Mouse (Mus musculus) lung, postnatal 0 days (tissue): Measurements from ENCODE around the gene Epb41l3. TPM values are rescaled to one million over a fixed set of nuclear protein-coding genes. Genes with fewer than 3 reads are reported as not detected.

ENCODE experiments used
- ATAC-seq: fragments of 200-750 bp; cut with Nextera tagmentation; 2 replicates; pipeline ENCODE4 v1.8.0; 2017; ENCODE audit warnings: moderate library complexity
- DNase-seq: peaks from one replicate; pipeline ENCODE4 v3.0.0-alpha.2; 2016; ENCODE audit warnings: low spot score
- H3K27ac ChIP-seq: fragments of 300-500 bp; sonication (generic); 2 replicates; pipeline ENCODE4 v1.5.1; 2014; ENCODE audit warnings: antibody characterized with exemption, mild to moderate bottlenecking, low read length, mixed read lengths
- H3K27me3 ChIP-seq: fragments of 300-500 bp; sonication (generic); replicated peaks from 2 replicates; pipeline ENCODE4 v1.6.1; 2014; ENCODE audit warnings: low read length, mixed read lengths; ENCODE audit not compliant: insufficient read depth
- H3K36me3 ChIP-seq: fragments of 300-500 bp; sonication (generic); 2 replicates; pipeline ENCODE4 v1.6.1; 2014; ENCODE audit warnings: low read length, mixed read lengths; ENCODE audit not compliant: insufficient read depth
- H3K4me1 ChIP-seq: fragments of 300-500 bp; sonication (generic); 2 replicates; pipeline ENCODE4 v1.6.1; 2014; ENCODE audit warnings: antibody characterized with exemption, low read depth, low read length, mixed read lengths; ENCODE audit not compliant: insufficient read depth
- H3K4me2 ChIP-seq: fragments of 300-500 bp; sonication (generic); replicated peaks from 2 replicates; pipeline ENCODE4 v1.6.1; 2014; ENCODE audit warnings: low read depth, mild to moderate bottlenecking, low read length, moderate library complexity, mixed read lengths
- H3K4me3 ChIP-seq: fragments of 300-500 bp; sonication (generic); 2 replicates; pipeline ENCODE4 v1.5.1; 2014; ENCODE audit warnings: low read depth, low read length
- H3K9ac ChIP-seq: fragments of 300-500 bp; sonication (generic); replicated peaks from 2 replicates; pipeline ENCODE4 v1.6.1; 2014; ENCODE audit warnings: low read depth, mild to moderate bottlenecking
- H3K9me3 ChIP-seq: fragments of 300-500 bp; sonication (generic); 2 replicates; pipeline ENCODE4 v1.6.1; 2016; ENCODE audit warnings: low read length, mixed read lengths
- CTCF ChIP-seq: IDR thresholded peaks from 2 replicates; pipeline ENCODE4 v1.5.1; 2016; ENCODE audit warnings: antibody characterized with exemption, mild to moderate bottlenecking
- EP300 ChIP-seq: IDR thresholded peaks from 2 replicates; pipeline ENCODE4 v1.6.1; 2016; ENCODE audit warnings: antibody characterized with exemption, mild to moderate bottlenecking, control low read depth
- whole genome bisulfite sequencing: fragments of 180-500 bp; shearing (Covaris S2); extraction: QIAGEN DNeasy Blood & Tissue Kit; methylation state at CpG from one replicate; pipeline ENCODE4 v1.1.7; 2014; 5-methylcytosine and 5-hydroxymethylcytosine counted together
- polyA plus RNA-seq: library from polyadenylated mRNA; unstranded; fragments of >200 nt; fragmentation: Nextera tagmentation; extraction: Ambion mirVana; gene quantifications from 2 replicates; pipeline ENCODE4 v1.2.1, GENCODE M21; 2015

Epb41l3 gene
- polyA plus RNA-seq, 1 experiment from 2014 or later: 10.0 TPM

GRCm38 (mm10) chr17:69231360-69231759 lies 155.9 kb downstream of the Epb41l3 start:
- H3K4me1 ChIP-seq: no peaks in the 10 kb centered on the region
- no peaks in the 10 kb centered on the region for H3K36me3 ChIP-seq
- ATAC-seq (no peak), DNase-seq (no peak)
- no peak overlapping the region for H3K4me3 ChIP-seq
- TF ChIP-seq EP300 (no peak), CTCF (no peak)
- H3K27ac ChIP-seq: no peak overlapping the region
- no peak overlapping the region for H3K4me2 ChIP-seq
- H3K9me3 ChIP-seq: no peaks in the 10 kb centered on the region
- 80% methylated on average over 5 of the region's 5 CpGs for WGBS
- H3K27me3 ChIP-seq: no peaks in the 10 kb centered on the region
- no peak overlapping the region for H3K9ac ChIP-seq

- no peak overlapping the region for H3K4me2 ChIP-seq
- H3K4me1 ChIP-seq: no peaks in the 10 kb centered on the region
- no peaks in the 10 kb centered on the region for H3K27me3 ChIP-seq
- no peak overlapping the region for H3K9ac ChIP-seq
- H3K36me3 ChIP-seq: no peaks in the 10 kb centered on the region
- no peak for TF ChIP-seq CTCF
- no peak for TF ChIP-seq EP300
- no peak for DNase-seq
- H3K27ac ChIP-seq: no peak overlapping the region
- H3K9me3 ChIP-seq: no peaks in the 10 kb centered on the region
- 96% methylated on average over 3 of the region's 3 CpGs for WGBS
- ATAC-seq: no peak
- no peak overlapping the region for H3K4me3 ChIP-seq
Measured at GRCm38 (mm10) chr17:69237172-69237571, 161.7 kb downstream of the Epb41l3 start.

GRCm38 (mm10) chr17:69238810-69239373 lies 163.4 kb downstream of the Epb41l3 start:
- Histone ChIP-seq H3K27me3 (no peaks in the 10 kb centered on the region), H3K4me2 (no peak overlapping the region), H3K9ac (no peak overlapping the region), H3K4me3 (no peak overlapping the region), H3K27ac (no peak overlapping the region), H3K36me3 (no peaks in the 10 kb centered on the region), H3K4me1 (no peaks in the 10 kb centered on the region), H3K9me3 (no peaks in the 10 kb centered on the region)
- TF ChIP-seq CTCF (no peak), EP300 (no peak)
- DNase-seq (no peak), ATAC-seq (no peak)
- WGBS: 92% methylated on average over 4 of the region's 4 CpGs

GRCm38 (mm10) chr17:69239423-69239822 lies 163.9 kb downstream of the Epb41l3 start:
- ATAC-seq: no peak
- Histone ChIP-seq H3K4me3 (no peak overlapping the region), H3K27ac (no peak overlapping the region), H3K36me3 (no peaks in the 10 kb centered on the region), H3K9ac (no peak overlapping the region), H3K4me2 (no peak overlapping the region), H3K9me3 (no peaks in the 10 kb centered on the region), H3K4me1 (no peaks in the 10 kb centered on the region), H3K27me3 (no peaks in the 10 kb centered on the region)
- DNase-seq: no peak
- no peak for TF ChIP-seq EP300
- TF ChIP-seq CTCF: no peak
- WGBS: 90% methylated on average over 6 of the region's 6 CpGs

GRCm38 (mm10) chr17:69255834-69256233 lies 180.4 kb downstream of the Epb41l3 start:
- no peaks in the 10 kb centered on the region for H3K36me3 ChIP-seq
- 61% methylated on average over 9 of the region's 9 CpGs for WGBS
- H3K9ac ChIP-seq: no peak overlapping the region
- H3K9me3 ChIP-seq: no peaks in the 10 kb centered on the region
- ATAC-seq (no peak), DNase-seq (no peak)
- no peaks in the 10 kb centered on the region for H3K4me1 ChIP-seq
- H3K27ac ChIP-seq: no peak overlapping the region
- H3K27me3 ChIP-seq: no peaks in the 10 kb centered on the region
- TF ChIP-seq EP300 (no peak), CTCF (no peak)
- H3K4me2 ChIP-seq: no peak overlapping the region
- no peak overlapping the region for H3K4me3 ChIP-seq

GRCm38 (mm10) chr17:69256441-69256840 lies 181.0 kb downstream of the Epb41l3 start:
- no peak overlapping the region for H3K27ac ChIP-seq
- WGBS: 31% methylated on average over 9 of the region's 9 CpGs
- H3K27me3 ChIP-seq: no peaks in the 10 kb centered on the region
- peak; percentile 54 for DNase-seq
- H3K9ac ChIP-seq: no peak overlapping the region
- H3K4me2 ChIP-seq: no peak overlapping the region
- H3K4me1 ChIP-seq: no peaks in the 10 kb centered on the region
- H3K4me3 ChIP-seq: no peak overlapping the region
- no peaks in the 10 kb centered on the region for H3K9me3 ChIP-seq
- H3K36me3 ChIP-seq: no peaks in the 10 kb centered on the region
- ATAC-seq: no peak
- TF ChIP-seq EP300: no peak
- peak; percentile 65 for TF ChIP-seq CTCF
